Mouse (Mus musculus) megakaryocyte-erythroid progenitor cell, adult 5-6 weeks (primary cell): ENCODE data around the gene Xirp1. TPM values are rescaled to one million over a fixed set of nuclear protein-coding genes. Genes with fewer than 3 reads are reported as not detected.

ENCODE experiments used
- ATAC-seq: replicated peaks from 2 replicates; pipeline ENCODE4 v1.8.0; 2016; ENCODE audit warnings: mild to moderate bottlenecking, inconsistent platforms; ENCODE audit not compliant: severe bottlenecking, poor library complexity, low FRiP score, low TSS enrichment
- total RNA-seq, 2 experiments: library from RNA; stranded (forward) in 1 of 2; stranded (reverse) in 1 of 2; fragments of 200-1000, 215-1000 nt in 1 of 2; fragments of >200 nt in 1 of 2; fragmentation: Nextera tagmentation in 1 of 2; gene quantifications; 2 replicates each; pipeline ENCODE4 v1.2.3; 2014 to 2017

Gene Xirp1
- total RNA-seq, 2 experiments from 2014 or later: not detected

- ATAC-seq: no peak; the same call in 1 of the 2 replicates
Measured at GRCm38 (mm10) chr9:119994207-119994606, 29.2 kb downstream of the Xirp1 start.

DNA sequence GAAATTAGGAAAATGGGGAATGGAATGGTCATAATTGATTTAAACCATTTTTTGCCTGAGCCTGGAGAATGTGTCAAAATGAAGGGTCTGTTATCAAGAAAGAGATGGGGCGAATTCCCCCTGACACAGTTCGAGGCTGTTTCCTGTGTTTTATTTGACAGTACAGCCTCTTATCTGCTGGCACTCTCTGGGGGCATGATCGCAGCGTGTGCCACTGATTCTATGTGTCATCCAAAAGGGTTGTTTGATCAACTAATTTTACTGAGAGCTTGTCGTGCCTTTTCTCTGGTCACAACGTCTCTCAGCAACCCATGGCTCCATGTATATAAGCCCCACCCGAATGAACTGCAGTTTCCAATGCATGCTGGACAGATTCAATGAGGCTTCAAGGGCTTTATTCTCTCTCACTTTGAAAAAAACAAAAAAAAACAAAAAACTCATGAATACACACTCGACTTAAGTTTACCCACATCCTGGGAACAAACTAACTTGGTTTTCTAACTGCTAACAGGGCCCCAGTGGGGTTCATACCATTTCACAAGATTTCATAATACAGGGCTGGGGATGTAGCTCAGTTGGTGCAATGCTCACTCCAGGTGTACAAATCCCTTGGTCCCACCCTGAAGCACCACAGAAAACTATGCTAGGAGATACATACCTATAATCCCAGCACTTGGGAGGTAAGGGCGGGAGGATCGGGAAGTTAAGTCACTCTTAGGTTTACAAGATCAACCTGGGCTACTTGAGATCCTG lies 30.1 kb downstream of the Xirp1 start:
- no peak; the same call in 1 of the 2 replicates for ATAC-seq

DNA sequence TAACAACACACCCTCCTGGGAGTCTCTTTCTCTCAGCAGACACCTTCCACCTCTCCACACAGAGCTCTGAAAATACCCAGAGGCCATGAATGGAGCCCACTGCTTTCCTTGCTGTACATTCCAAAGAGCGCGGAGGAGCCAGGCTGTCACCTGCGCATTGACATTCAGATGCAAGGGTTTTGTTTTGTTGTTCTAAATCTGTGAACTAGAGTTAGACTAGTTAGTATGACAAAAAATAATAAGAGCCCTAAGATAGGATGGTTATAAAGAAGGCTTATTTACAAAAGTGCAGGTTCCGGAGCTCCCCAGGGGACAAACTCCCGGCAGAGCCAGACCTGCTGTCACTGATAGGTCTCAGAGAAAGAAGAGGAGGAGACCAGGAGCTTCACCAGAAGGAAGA lies 32.1 kb downstream of the Xirp1 start:
- ATAC-seq: no peak

- 0 out of 2 replicates have a peak, but pooled peaks have one; percentile 20 for ATAC-seq
Measured at GRCm38 (mm10) chr9:119988304-119988703, 35.1 kb downstream of the Xirp1 start.

DNA sequence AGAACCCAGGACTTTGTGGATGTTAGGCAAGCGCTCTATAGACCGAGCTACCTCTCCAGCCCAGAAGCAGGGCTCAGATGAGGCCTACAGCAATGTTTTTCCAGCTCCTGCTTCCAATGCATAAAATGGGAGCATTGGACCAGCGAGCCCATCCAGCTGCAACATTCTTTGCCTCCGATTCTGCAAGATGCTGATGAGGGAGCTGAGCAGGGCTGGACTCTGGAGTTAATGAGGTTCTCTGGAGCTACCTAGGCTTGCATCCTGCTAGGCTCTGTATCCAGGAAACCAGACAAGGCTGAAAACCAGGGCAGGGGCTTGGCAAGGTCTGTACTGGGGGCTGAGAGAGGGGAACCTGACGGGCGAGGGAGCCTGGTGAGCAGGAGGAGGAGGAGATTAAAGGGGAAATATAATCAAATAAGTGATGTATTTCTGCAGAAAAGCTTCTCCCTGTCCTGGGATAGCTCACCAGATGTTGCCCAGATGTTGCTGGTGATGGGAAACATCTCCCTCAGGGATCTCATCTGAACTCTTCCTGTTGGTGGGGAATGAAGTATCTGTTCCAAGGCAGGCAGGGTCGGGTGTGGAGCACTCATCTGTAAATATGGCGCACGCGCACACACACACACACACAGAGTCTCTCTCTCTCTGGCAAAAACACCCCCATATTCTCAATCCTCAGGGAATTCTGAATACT lies 37.4 kb downstream of the Xirp1 start:
- no peak for ATAC-seq

DNA sequence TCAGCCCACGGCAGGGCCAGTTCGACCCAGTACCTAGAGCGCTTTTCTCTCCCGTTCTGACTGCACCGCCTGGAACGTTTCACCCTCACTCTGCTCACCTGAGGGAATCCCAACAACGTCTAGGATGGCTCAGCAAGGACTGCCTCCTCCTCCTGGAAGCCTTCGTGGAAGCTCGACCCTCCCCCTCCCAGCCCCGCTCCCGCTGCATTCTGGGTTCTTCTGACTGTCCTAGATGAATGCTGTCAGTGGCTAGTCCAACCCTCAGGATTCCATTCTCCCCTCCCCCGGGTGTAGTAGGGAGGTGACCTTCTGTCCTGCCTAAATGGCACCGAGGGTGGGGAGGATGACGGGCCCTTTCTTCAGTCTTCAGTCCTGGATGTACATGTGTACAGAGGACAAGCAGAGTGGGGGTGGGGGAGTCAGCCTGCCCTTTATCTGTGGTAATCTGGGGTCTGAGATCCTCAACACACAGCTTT lies 38.8 kb downstream of the Xirp1 start, which contains the start of gene Csrnp1:
TSS of gene Csrnp1 (minus strand) at position 123 of the 476 bp plus-strand sequence.
- no peak for ATAC-seq

GRCm38 (mm10) chr9:119983585-119984535 lies 39.5 kb downstream of the Xirp1 start:
- peak; percentile 39 for ATAC-seq

DNA sequence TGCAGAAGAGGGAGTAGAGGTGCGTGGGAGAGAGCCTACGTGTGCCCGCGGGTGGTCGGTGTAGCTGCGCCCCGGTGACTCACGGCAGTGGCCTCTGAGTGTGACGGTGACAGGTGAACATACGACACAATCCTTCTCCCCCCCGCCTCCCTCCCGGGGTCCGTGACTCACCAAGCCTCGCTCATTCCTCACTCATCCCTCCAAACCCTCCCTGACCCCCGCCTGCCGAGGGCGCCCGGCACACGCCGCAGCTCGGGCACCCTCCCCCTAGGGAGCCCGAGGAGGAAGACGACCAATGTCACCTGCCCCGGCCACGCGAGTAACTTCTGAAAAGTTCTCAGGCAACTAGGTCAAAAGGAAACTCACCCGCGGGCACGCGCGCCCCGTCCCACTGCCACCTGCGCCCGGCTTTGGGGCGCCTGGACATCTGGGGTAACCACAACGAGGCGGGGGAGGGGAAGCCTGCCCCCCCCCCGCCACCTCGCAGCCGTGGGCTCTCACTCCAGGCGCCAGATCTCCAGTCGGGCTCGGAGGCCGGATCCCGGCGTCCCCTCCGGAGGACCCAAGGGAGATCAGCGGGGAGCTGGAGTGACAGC lies 40.3 kb downstream of the Xirp1 start:
- peak; percentile 13; the same call in 1 of the 2 replicates for ATAC-seq

DNA sequence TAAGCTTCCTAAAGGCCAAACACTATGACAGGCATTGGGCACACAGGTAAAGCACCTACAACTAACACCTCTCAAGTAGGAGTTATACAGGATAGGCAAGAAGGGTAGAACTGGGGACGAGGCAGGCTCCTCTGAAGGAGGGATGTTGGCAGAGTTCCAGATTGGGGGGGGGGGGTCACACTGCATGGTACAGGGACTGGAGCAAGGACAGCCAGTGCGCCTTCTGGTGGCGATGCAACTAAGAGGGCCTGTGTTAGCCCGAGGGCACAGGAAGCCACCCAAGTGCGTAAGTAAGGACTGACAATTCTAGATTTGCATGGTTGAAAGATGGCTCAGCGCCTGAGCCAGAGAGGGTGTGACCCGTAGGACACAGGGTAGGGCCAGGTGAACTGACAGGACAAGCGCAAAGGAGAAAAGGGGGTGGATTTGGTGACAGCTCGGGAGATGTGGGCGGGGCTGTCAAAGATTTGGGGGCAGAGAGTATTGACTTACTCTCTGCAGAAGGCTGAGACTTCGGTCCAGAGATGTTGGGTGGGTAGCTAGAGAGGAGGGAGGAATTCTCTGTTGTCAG lies 41.1 kb downstream of the Xirp1 start:
- ATAC-seq: peak; percentile 17

DNA sequence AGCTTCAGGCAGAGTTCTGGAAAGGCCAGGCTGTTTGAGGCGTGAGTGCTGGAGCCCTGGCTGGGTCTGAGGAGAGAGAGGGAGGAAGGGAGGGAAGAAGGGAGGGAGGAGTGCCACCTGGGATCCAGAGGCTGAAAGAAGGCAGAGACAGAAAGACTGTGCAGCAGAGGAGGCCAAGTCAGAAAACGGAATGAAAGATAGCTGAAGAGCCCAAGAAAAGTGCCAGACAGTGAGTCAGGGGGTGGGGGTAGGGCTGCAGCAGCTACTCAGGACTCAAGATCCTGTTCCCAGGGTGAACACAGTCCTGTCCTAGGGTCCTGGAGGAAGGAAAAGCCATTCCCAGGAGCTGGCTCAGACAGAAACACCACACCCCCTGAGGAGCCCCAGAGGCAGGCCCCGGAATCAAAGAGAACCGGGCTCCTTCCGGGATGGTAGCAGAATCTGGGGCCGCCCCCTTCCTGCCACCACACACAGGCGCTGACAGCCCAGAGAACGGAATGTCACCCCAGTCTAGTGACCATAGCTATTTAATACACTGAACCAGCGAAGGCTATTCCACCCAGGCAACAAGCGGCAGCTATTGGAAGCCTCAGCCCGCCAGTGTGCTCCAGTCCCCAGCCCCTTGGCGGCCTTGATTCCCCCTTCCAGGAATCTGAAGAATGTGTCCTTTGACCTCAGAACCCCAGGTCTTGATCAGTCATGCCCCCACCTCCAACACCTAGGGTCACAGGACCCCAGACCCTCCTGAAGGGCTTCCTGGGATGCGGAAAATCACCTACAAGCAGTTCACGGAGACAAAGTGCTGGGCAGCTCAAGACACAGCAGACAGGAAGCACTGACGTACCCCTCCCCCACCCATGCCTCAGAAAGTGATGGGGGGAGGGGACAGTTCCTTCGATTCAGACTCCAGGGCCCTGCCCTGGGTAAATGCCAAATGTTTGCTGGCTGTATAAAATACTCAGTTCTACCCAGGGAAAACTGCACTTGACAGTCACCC lies 41.9 kb downstream of the Xirp1 start:
- ATAC-seq: peak; percentile 33; the same call in 1 of the 2 replicates

DNA sequence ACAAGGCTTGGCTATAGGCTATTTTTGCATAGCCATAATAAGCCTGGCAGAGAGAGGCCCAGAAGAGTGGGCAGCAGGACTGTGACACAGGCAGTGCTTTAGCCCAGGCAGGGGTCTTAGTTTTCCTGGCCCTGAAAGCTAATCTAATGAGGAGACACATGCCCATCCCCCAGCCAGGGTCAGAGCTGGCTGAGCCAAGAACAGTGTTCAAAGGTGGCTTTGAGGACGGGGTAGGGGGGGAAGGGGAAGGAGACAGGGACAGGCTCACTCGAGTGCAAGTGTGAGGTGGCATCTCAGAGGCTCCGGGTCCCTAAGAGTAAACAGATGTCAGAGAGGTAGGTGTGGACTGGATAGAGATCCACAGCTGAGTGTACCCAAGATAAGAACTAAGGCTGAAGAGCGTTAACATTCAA lies 42.6 kb downstream of the Xirp1 start:
- no peak for ATAC-seq

DNA sequence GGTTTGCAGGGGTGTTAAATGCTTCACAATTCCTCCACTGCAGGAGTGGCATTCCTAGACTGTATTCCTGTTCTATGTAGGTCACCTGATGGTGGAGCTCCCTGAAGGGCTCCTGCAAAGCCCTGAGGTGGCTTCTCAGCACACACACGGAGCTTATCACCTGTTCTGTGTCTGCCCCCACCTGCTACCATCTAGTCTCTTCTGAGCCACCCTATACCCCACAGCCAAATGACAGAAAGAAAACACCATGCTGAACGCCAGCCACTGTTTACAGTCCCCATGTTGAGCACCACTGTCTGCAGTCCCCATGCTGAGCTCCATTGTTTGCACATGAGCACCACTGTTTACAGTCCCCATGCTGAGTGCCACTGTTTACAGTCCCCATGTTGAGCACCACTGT lies 43.6 kb downstream of the Xirp1 start:
- ATAC-seq: no peak

DNA sequence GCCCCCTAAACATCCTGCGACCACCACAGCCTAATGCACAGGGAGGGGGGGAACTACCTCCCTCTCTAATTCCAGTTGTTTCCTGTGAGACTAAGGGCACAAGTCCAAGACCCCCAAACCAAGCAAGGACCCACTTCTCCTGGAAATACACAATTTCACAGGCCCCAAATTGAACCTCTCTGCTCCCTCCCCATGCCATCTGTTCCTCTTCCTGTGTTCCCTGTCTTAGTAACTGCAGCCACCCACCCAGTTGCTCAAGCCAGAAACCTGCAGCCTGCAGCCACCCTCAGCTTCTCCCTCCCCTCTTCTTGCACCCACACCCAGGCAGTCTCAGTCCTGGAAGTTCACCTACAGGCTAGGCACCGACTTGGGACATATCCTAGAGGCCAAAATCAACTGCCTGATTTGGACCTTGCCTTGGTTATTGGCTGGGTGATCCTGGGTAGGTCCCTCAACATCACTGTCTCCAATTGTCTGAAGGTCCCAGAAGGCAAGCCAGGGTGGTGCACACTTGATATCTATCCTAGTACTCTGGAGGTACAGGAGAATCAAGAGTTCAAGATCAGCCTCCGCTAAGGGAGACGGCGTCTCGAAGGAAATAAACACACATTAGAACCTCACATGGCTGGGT lies 44.5 kb downstream of the Xirp1 start:
- no peak for ATAC-seq

DNA sequence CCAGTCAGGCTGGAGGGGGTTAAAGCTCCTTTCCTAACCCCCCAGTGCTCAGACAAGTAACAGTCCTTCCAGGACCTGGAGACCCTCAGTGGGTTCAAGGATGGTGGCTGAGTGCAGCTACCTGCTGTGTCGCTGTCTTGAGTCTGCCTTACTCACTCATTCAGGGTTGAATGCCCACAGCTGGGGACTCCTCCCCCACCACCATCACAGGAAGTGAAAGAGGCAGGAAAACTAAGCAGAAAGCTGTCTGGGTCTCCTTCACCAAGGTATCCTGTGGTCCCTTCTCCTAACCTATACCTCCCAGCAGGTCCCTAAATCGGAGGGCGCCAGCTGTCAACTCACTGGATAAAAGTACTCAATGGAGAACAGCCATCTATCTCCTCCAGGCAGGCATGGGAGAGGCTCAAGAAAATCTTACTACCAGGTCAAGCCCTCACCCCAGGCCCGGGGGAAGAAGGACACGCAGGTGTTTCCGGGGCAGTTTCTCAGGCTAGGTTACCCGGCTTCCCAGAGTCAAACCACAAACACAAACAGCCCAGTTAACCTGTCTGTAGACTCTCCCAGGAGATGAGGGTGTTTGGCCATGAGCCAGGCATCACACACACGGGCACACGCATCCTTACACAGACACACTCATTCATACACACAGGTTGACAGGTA lies 45.1 kb downstream of the Xirp1 start:
- ATAC-seq: no peak

- ATAC-seq: no peak
Measured at GRCm38 (mm10) chr9:119977557-119978060, 45.8 kb downstream of the Xirp1 start.

DNA sequence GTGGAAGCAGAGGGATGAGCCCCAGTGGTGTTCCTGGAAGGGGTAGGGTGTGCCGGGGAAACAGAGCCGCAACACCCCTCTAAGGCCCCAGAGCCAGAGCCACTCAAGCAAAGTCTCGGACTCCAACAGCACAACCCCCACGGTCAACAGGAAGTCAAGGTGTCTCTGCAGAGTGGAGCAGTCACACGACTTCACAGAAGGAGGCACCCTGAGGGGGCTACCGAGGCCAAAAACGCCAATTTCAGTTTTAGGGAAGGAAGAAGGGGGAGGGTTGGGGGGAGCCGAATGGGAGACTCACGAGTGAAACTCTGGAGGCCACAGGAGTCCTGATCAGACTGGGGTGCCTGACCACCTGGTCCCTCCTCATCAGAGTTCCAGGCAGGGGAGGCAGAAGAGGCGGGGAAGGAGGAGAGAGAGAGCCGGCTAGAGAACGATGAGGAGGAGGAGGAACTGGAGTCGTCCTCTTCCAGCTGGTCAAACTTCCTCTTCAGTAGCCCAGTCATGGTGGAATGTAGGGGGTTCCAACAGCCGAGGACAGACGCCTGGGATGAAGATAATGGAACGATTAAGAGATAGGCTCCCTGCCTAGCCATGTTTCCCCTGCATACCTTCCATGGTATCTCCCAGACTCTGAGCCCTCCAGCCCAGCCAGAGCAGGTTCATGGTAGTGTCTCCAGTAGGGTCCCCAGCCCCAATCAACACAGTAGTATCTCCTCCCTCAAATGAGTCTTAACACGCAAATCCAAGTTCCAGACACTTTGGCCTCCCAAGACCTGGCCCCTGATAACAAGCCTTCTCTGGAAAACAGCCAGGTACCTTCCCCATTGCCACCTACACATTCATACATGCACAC lies 46.5 kb downstream of the Xirp1 start:
- ATAC-seq: no peak
